Mouse (Mus musculus) layer of hippocampus, postnatal 36 days (tissue): Measurements from ENCODE around the gene Gm4756. TPM values are rescaled to one million over a fixed set of nuclear protein-coding genes. Genes with fewer than 3 reads are reported as not detected.
"Not testable (repeated sequence)": the region's sequence is repeated elsewhere in the genome, so short reads cannot be mapped to it uniquely, and the experiment has no call there.

Experiments used
- DNase-seq, 2 experiments: peaks; one replicate each; pipeline ENCODE4 v3.0.0; 2022
- total RNA-seq, 2 experiments: library from RNA; stranded (reverse); gene quantifications; 2 replicates each; pipeline ENCODE4 v1.2.3; 2021

The Gm4756 gene
- total RNA-seq = not detected

GRCm38 (mm10) chr12:72649611-72650330, at the start of gene Gm4756:
TSS of gene Gm4756 (minus strand) at chr12:72649661.
- DNase-seq = no peak

- no peak for DNase-seq
Observed at GRCm38 (mm10) chr12:72694901-72695463, 45.5 kb upstream of the Gm4756 start.

GRCm38 (mm10) chr12:72694438-72694837, 45.0 kb upstream of the Gm4756 start:
- DNase-seq = no peak

- DNase-seq = no peak
Observed at GRCm38 (mm10) chr12:72693895-72694294, 44.4 kb upstream of the Gm4756 start.

- not testable (repeated sequence) for DNase-seq
Observed at GRCm38 (mm10) chr12:72688281-72688680, 38.8 kb upstream of the Gm4756 start.

- not testable (repeated sequence) for DNase-seq
Observed at GRCm38 (mm10) chr12:72687741-72688140, 38.3 kb upstream of the Gm4756 start.

- DNase-seq = not testable (repeated sequence)
Observed at GRCm38 (mm10) chr12:72686566-72686965, 37.1 kb upstream of the Gm4756 start.

- no peak for DNase-seq
Observed at GRCm38 (mm10) chr12:72683612-72684011, 34.2 kb upstream of the Gm4756 start.

GRCm38 (mm10) chr12:72682511-72683282, 33.2 kb upstream of the Gm4756 start:
- no peak for DNase-seq

GRCm38 (mm10) chr12:72681919-72682318, 32.5 kb upstream of the Gm4756 start:
- DNase-seq = no peak

- no peak for DNase-seq
Observed at GRCm38 (mm10) chr12:72679635-72680034, 30.2 kb upstream of the Gm4756 start.

- no peak for DNase-seq
Observed at GRCm38 (mm10) chr12:72674820-72675219, 25.4 kb upstream of the Gm4756 start.

- DNase-seq = no peak
Observed at GRCm38 (mm10) chr12:72674079-72674797, 24.8 kb upstream of the Gm4756 start.

- DNase-seq = no peak
Observed at GRCm38 (mm10) chr12:72671516-72672135, 22.2 kb upstream of the Gm4756 start.

GRCm38 (mm10) chr12:72670921-72671320, 21.5 kb upstream of the Gm4756 start:
- DNase-seq = no peak

GRCm38 (mm10) chr12:72667868-72668469, 18.5 kb upstream of the Gm4756 start:
- DNase-seq = no peak

- DNase-seq = no peak
Observed at GRCm38 (mm10) chr12:72666015-72666414, 16.6 kb upstream of the Gm4756 start.

- DNase-seq = peak; percentile 69 to 81
Observed at GRCm38 (mm10) chr12:72664735-72665337, 15.4 kb upstream of the Gm4756 start, which contains the start of gene Dhrs7. TSS of gene Dhrs7 (minus strand) at chr12:72664909.

GRCm38 (mm10) chr12:72664020-72664734, 14.7 kb upstream of the Gm4756 start:
- DNase-seq = peak in 1 of 2 experiments; percentile 13

- DNase-seq = no peak
Observed at GRCm38 (mm10) chr12:72655775-72656174, 6.3 kb upstream of the Gm4756 start.

GRCm38 (mm10) chr12:72654698-72655097, 5.2 kb upstream of the Gm4756 start:
- peak; percentile 55 to 60 for DNase-seq
